8 mouse cellular contexts compared by ENCODE assay signal in genomic region chr4:76449466-76450350, GRCm38 (mm10).
DNase-seq lines count a peak whose midpoint lies in the region; ATAC-seq and TF ChIP-seq lines count a peak whose summit lies in the region.

No protein-coding gene starts in this region.

- H3K9ac ChIP-seq in heart, embryonic 11.5 days (ENCODE audit: low read depth, low read length) = peak overlapping the region; percentile 97
- peak overlapping the region; percentile 99 for H3K9ac ChIP-seq in kidney, embryonic 14.5 days (ENCODE audit: low read depth, low read length)
- H3K9ac ChIP-seq in limb, embryonic 13.5 days = peak overlapping the region; percentile 99
- H3K9ac ChIP-seq in midbrain, embryonic 15.5 days = peak overlapping the region; percentile 93

- DNase-seq in layer of hippocampus, adult 11-12 months (ENCODE audit: low spot score) = peak; percentile 60
- no peak for DNase-seq in layer of hippocampus, adult 9-10 months (ENCODE audit: low spot score)

- H3K27ac ChIP-seq in embryonic fibroblast, embryonic 13.5 days (ENCODE audit: insufficient read depth, low read length) = no peak overlapping the region; the same call in 1 of the 2 replicates
- peak overlapping the region; percentile 91 for H3K27ac ChIP-seq in heart, embryonic 11.5 days (ENCODE audit: low read depth, low read length)
- H3K27ac ChIP-seq in kidney, embryonic 14.5 days (ENCODE audit: low read depth, low read length) = peak overlapping the region; percentile 96
- H3K27ac ChIP-seq in limb, embryonic 13.5 days = peak overlapping the region; percentile 98
- peak overlapping the region; percentile 97 for H3K27ac ChIP-seq in midbrain, embryonic 15.5 days
- H3K27ac ChIP-seq in testis, adult 2 months (ENCODE audit: control insufficient read depth, insufficient read depth, low read depth, low read length) = peak overlapping the region; percentile 40

- peak overlapping the region; percentile 91 for H3K4me3 ChIP-seq in embryonic fibroblast, embryonic 13.5 days (ENCODE audit: insufficient read depth, low read length)
- H3K4me3 ChIP-seq in heart, embryonic 11.5 days (ENCODE audit: low read depth, low read length) = peak overlapping the region; percentile 84
- H3K4me3 ChIP-seq in kidney, embryonic 14.5 days (ENCODE audit: low read length) = peak overlapping the region; percentile 80
- peak overlapping the region; percentile 87 for H3K4me3 ChIP-seq in limb, embryonic 13.5 days
- H3K4me3 ChIP-seq in midbrain, embryonic 15.5 days = peak overlapping the region; percentile 94
- peak overlapping the region; percentile 86 for H3K4me3 ChIP-seq in testis, adult 2 months (ENCODE audit: control insufficient read depth, low read depth, low read length)

- under 1% methylated on average over 60 of the region's 99 CpGs for WGBS in heart, embryonic 11.5 days (ENCODE audit: insufficient replicate concordance)
- under 1% methylated on average over 72 of the region's 99 CpGs for whole genome bisulfite sequencing in kidney, embryonic 14.5 days
- WGBS in limb, embryonic 13.5 days = under 1% methylated on average over 72 of the region's 99 CpGs
- under 1% methylated on average over 81 of the region's 99 CpGs for WGBS in midbrain, embryonic 15.5 days

- no peaks in the 10 kb centered on the region for H3K9me3 ChIP-seq in heart, embryonic 11.5 days (replicated peaks; ENCODE audit: control insufficient read depth, low read length)
- H3K9me3 ChIP-seq in kidney, embryonic 14.5 days (ENCODE audit: control insufficient read depth, low read length) = no peaks in the 10 kb centered on the region
- no peaks in the 10 kb centered on the region for H3K9me3 ChIP-seq in limb, embryonic 13.5 days
- H3K9me3 ChIP-seq in midbrain, embryonic 15.5 days = no peaks in the 10 kb centered on the region

- peak overlapping the region; percentile 74 for H3K4me2 ChIP-seq in heart, embryonic 11.5 days
- H3K4me2 ChIP-seq in kidney, embryonic 14.5 days (replicated peaks; ENCODE audit: low read depth, low read length) = peak overlapping the region; percentile 83
- H3K4me2 ChIP-seq in limb, embryonic 13.5 days (replicated peaks) = peak overlapping the region; percentile 74
- H3K4me2 ChIP-seq in midbrain, embryonic 15.5 days = peak overlapping the region; percentile 83

- TF ChIP-seq CTCF in embryonic fibroblast, embryonic 13.5 days (IDR thresholded peaks at IDR 0.05; ENCODE audit: borderline replicate concordance, insufficient read depth, low read length) = no peak
- TF ChIP-seq CTCF in testis, adult 2 months (IDR thresholded peaks at IDR 0.05; ENCODE audit: control insufficient read depth, insufficient read depth, insufficient replicate concordance, low read depth, low read length) = no peak

- peak; percentile 38; the same call in 1 of the 2 replicates for TF ChIP-seq POLR2A in embryonic fibroblast, embryonic 13.5 days (IDR thresholded peaks at IDR 0.05; ENCODE audit: low read depth, low read length)
- no peak for TF ChIP-seq POLR2A in testis, adult 2 months (IDR thresholded peaks at IDR 0.05; ENCODE audit: control insufficient read depth, low read depth, low read length)

- ATAC-seq in heart, embryonic 11.5 days (replicated peaks; ENCODE audit: insufficient number of reproducible peaks, low FRiP score, low TSS enrichment) = peak; percentile 75
- ATAC-seq in kidney, embryonic 14.5 days (ENCODE audit: low FRiP score, low TSS enrichment) = peak; percentile 87
- peak; percentile 84 for ATAC-seq in limb, embryonic 13.5 days (ENCODE audit: low FRiP score, low read depth)
- peak; percentile 89 for ATAC-seq in midbrain, embryonic 15.5 days (replicated peaks)

- no peaks in the 10 kb centered on the region for H3K27me3 ChIP-seq in heart, embryonic 11.5 days (ENCODE audit: control insufficient read depth, insufficient read depth, low read length)
- H3K27me3 ChIP-seq in kidney, embryonic 14.5 days (ENCODE audit: control insufficient read depth, insufficient read depth, low read length) = no peaks in the 10 kb centered on the region
- no peaks in the 10 kb centered on the region for H3K27me3 ChIP-seq in limb, embryonic 13.5 days
- H3K27me3 ChIP-seq in midbrain, embryonic 15.5 days (replicated peaks) = no peaks in the 10 kb centered on the region
- H3K27me3 ChIP-seq in testis, adult 2 months (ENCODE audit: control insufficient read depth, insufficient read depth, low read length) = no peaks in the 10 kb centered on the region

- H3K36me3 ChIP-seq in heart, embryonic 11.5 days (ENCODE audit: control insufficient read depth, insufficient read depth, low read length) = no peaks in the 10 kb centered on the region
- H3K36me3 ChIP-seq in kidney, embryonic 14.5 days (ENCODE audit: control insufficient read depth, insufficient read depth, low read length) = no peaks in the 10 kb centered on the region
- H3K36me3 ChIP-seq in limb, embryonic 13.5 days = no peaks in the 10 kb centered on the region
- no peaks in the 10 kb centered on the region for H3K36me3 ChIP-seq in midbrain, embryonic 15.5 days (replicated peaks)
- no peaks in the 10 kb centered on the region for H3K36me3 ChIP-seq in testis, adult 2 months (ENCODE audit: control insufficient read depth, insufficient read depth, low read length)

- 0 out of 2 replicates have a peak, but pooled peaks cover 2% of the 10 kb centered on the region for H3K4me1 ChIP-seq in embryonic fibroblast, embryonic 13.5 days (ENCODE audit: control insufficient read depth, insufficient read depth, low read length)
- peaks cover 5% of the 10 kb centered on the region; the same call in 1 of the 2 replicates for H3K4me1 ChIP-seq in heart, embryonic 11.5 days (ENCODE audit: control insufficient read depth, insufficient read depth, low read length)
- H3K4me1 ChIP-seq in kidney, embryonic 14.5 days (ENCODE audit: control insufficient read depth, insufficient read depth, low read length) = 0 out of 2 replicates have a peak, but pooled peaks cover 5% of the 10 kb centered on the region
- peaks cover 15% of the 10 kb centered on the region for H3K4me1 ChIP-seq in limb, embryonic 13.5 days
- peaks cover 12% of the 10 kb centered on the region; the same call in 1 of the 2 replicates for H3K4me1 ChIP-seq in midbrain, embryonic 15.5 days
- peaks cover 11% of the 10 kb centered on the region for H3K4me1 ChIP-seq in testis, adult 2 months (ENCODE audit: control insufficient read depth, insufficient read depth, low read length)
